Mouse (Mus musculus) splenic B cell, adult 2 months (primary cell): Measurements from ENCODE around the gene Senp3.
"Not testable (repeated sequence)": the region's sequence is repeated elsewhere in the genome, so short reads cannot be mapped to it uniquely, and the experiment has no call there.

Experiments
- DNase-seq: peaks from one replicate; pipeline ENCODE4 v3.0.0-alpha.2; 2011; ENCODE audit warnings: low read depth, low spot score
- H3K27me3 ChIP-seq: 2 replicates; pipeline ENCODE4 v1.6.1; 2012; ENCODE audit warnings: mild to moderate bottlenecking, low read length, moderate library complexity, mixed read lengths; ENCODE audit not compliant: control insufficient read depth, poor library complexity, insufficient read depth, severe bottlenecking
- H3K36me3 ChIP-seq: 2 replicates; pipeline ENCODE4 v1.6.1; 2012; ENCODE audit warnings: mild to moderate bottlenecking, low read length, moderate library complexity, mixed read lengths; ENCODE audit not compliant: control insufficient read depth, poor library complexity, insufficient read depth, severe bottlenecking

Gene Senp3

DNA sequence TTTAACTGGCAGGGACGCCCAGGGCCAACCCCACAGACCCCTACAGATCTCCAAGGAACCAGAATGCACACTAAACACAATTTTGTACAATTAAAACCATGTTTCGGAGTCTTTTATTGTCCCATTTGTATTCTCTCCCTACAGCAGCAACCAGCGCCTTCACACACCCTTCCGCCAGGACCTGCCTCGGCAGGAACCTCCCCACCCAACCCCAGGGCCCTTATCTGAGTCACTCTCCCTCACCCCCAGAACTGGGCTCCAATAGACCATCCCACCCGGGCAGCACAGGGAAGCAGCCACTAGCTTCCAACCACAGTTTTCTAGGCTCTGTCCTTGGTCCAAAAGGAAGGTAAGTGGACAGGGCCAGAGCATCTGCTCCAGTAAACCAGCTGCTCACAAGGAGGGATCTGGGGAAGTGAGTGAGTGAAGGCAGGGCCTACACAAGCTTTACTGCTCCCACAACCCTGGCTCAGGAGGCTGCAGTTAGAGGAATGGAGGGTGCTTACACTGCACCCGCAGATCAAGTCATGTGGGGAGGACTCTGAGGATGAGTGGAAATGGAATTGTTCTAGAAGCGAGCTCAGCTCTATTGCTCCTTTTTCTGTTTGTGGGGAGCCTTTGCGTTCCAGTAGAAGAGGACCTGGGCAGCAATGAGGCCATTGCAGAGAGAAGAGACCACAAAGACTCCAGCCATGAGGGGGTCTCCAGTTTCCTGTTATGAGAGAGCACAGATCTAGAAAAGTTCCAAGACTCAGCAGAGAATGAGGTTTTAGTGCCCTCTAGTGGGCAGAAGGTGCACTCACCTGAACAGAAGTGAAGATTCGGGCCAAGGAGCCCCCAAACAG lies 25.0 kb downstream of the Senp3 start:
- DNase-seq: peak; percentile 79
- H3K36me3 ChIP-seq: peaks cover 2% of the 10 kb centered on the region
- H3K27me3 ChIP-seq: no peaks in the 10 kb centered on the region

DNA sequence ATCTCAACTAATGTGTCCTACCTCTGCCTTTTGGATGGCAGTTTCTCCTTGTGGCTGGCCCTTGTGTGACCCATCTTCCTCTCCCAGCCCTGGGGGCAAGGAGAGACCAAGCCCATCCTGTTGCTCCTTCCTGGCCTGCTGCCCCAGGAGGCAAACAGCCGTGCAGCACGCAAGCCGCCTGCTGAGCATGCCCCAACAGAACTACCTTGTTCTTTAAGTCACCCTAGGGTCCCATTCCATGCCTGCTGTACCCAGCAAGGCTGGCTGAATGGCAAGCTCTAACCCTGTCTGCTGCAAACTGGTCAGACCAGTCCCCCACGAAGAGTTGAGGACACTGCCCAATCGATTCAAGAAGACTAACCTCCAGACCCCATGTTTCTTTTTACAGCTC lies 25.8 kb downstream of the Senp3 start:
- DNase-seq: no peak
- H3K36me3 ChIP-seq: peaks cover 6% of the 10 kb centered on the region
- H3K27me3 ChIP-seq: no peaks in the 10 kb centered on the region

GRCm38 (mm10) chr11:69655264-69656064 lies 26.4 kb downstream of the Senp3 start, which contains the start of gene Sox15:
TSS of gene Sox15 (plus strand) at chr11:69655314.
- peak; percentile 72 for DNase-seq
- Histone ChIP-seq H3K36me3 (peaks cover 11% of the 10 kb centered on the region), H3K27me3 (no peaks in the 10 kb centered on the region)

DNA sequence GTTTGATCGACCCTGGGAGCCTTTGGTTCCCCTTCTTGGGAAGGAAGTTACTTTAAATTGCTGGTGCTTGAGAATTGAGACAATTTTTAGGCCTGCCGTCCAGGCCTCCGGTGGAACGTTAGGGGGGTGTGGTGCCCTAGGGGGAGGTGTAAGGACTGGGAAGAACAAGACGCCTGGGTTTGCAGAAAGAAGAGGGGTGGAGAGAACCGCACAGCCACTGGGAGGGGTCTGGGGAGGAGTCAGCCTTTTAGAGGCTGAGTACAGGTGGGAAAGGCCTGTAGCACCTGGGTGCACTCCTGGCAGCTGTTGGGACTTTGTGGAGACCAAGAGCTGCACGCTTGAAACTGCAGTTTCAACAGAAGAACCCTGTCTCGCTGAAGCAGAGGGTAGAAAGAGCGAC lies 27.1 kb downstream of the Senp3 start:
- Histone ChIP-seq H3K36me3 (peaks cover 17% of the 10 kb centered on the region), H3K27me3 (no peaks in the 10 kb centered on the region)
- no peak for DNase-seq

DNA sequence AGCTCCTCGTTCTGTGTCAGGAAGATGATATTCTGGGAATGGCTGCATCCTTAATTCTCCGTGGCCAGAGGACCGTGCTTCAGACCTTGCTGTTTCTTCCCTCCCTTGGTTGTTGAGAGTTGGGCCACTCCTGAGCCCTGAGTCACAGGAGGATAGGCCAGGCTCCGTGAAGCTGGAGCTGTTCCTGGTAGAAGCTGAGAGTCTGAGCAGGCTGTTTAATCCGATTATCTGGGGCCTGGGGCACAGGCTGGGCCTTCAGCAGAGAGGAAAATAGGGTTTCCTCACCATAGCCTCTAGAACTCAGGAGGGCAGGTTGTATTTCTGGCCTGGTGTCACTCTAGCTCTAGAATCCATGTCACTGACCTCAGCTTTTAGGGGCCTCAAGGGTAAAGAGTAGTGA lies 28.5 kb downstream of the Senp3 start:
- DNase-seq: no peak
- Histone ChIP-seq H3K36me3 (peaks cover 22% of the 10 kb centered on the region), H3K27me3 (no peaks in the 10 kb centered on the region)

- Histone ChIP-seq H3K27me3 (no peaks in the 10 kb centered on the region), H3K36me3 (peaks cover 41% of the 10 kb centered on the region)
- DNase-seq: no peak
Measured at GRCm38 (mm10) chr11:69645860-69646259, 36.0 kb downstream of the Senp3 start.

DNA sequence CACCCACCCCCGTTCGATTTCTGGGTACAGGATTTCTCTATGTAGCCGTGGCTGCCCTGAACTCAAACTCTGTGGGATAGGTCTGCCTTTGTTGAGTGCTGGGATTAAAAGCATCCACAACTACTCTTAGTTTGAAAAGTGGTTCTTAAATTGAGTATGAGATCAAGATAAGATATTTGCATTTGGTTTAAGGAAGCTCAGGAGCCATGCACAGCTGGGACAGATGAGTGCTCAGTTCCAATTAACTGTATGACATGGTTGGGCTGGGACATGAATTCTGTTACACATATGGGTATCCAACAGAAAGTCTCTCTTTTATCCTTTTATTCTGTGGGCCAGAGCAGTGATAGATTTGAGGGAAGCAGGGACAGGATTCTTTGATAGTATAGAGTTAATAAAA lies 46.4 kb downstream of the Senp3 start:
- H3K36me3 ChIP-seq: peaks cover 8% of the 10 kb centered on the region; the same call in 1 of the 2 replicates
- no peak for DNase-seq
- H3K27me3 ChIP-seq: no peaks in the 10 kb centered on the region

GRCm38 (mm10) chr11:69633128-69633866 lies 48.6 kb downstream of the Senp3 start:
- H3K27me3 ChIP-seq: no peaks in the 10 kb centered on the region
- no peak for DNase-seq
- H3K36me3 ChIP-seq: 0 out of 2 replicates have a peak, but pooled peaks cover 1% of the 10 kb centered on the region

GRCm38 (mm10) chr11:69632284-69633089 lies 49.4 kb downstream of the Senp3 start, which contains the start of gene Fxr2:
TSS of gene Fxr2 (plus strand) at chr11:69632990.
- DNase-seq: peak; percentile 99
- 0 out of 2 replicates have a peak, but pooled peaks cover 1% of the 10 kb centered on the region for H3K36me3 ChIP-seq
- H3K27me3 ChIP-seq: no peaks in the 10 kb centered on the region

- peak; percentile 71 for DNase-seq
- H3K36me3 ChIP-seq: no peaks in the 10 kb centered on the region
- no peaks in the 10 kb centered on the region for H3K27me3 ChIP-seq
Measured at GRCm38 (mm10) chr11:69629802-69630201, 52.1 kb downstream of the Senp3 start.

- DNase-seq: peak; percentile 88
- no peaks in the 10 kb centered on the region for H3K36me3 ChIP-seq
- H3K27me3 ChIP-seq: no peaks in the 10 kb centered on the region
Measured at GRCm38 (mm10) chr11:69628286-69628685, 53.6 kb downstream of the Senp3 start.

DNA sequence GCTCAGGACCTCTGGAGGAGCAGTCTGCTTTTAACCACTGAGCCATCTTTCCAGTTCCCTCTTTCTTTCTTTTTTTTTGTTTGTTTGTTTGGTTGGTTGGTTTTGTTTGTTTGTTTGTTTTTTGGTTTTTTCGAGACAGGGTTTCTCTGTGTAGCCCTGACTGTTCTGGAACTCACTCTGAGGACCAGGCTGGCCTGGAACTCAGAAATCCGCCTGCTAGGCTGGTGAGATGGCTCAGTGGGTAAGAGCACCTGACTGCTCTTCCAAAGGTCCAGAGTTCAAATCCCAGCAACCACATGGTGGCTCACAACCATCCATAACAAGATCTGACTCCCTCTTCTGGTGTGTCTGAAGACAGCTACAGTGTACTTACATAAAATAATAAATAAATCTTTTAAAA lies 57.5 kb downstream of the Senp3 start:
- H3K36me3 ChIP-seq, H3K27me3 ChIP-seq, DNase-seq: not testable (repeated sequence)
